Mouse (Mus musculus): ENCODE measurements around the gene Sec31a.

DNA sequence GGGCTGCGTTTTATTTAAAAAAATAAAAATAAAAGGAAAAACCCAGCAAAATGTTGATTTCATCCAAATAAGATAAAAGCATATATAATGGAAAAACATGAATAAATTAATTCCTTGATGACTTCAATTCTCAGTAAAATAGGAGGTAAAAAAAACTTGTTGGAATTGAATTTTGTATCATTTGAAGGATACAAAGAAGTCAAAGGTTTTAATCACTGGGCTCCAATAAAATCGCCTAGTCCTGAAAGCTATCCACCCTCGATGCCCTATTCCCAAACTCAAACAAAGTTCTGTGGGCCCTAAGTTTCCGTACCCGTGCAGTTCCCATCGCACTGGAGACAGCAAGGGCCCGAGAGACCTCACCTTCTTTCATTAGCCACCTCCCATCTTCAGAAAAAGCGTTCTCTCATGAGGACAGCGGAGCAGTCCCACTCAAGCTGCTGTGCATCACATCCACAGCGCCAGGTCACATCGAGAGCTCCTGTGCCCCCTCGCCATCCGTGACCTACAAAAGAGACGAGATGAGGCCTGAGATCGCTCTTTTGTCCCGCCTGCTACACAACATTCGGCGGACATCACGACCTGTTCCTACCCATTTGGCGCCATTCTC, 12.8 kb upstream of the Sec31a start:
- TF ChIP-seq CTCF (conservative IDR thresholded peaks at IDR 0.05; ENCODE audit: insufficient read depth, insufficient read length, low read depth, low read length) (no peak), POLR2A (IDR thresholded peaks at IDR 0.05; ENCODE audit: low read depth, low read length) (no peak)

All from kidney, adult 2 months (tissue).